Mouse (Mus musculus) stomach, embryonic 15.5 days (tissue): ENCODE measurements around the gene Sept9. TPM values are rescaled to one million over a fixed set of nuclear protein-coding genes. Genes with fewer than 3 reads are reported as not detected.
"Not testable (repeated sequence)": the region's sequence is repeated elsewhere in the genome, so short reads cannot be mapped to it uniquely, and the experiment has no call there.

Experiments
- ATAC-seq: fragments of 200-750 bp; cut with Nextera tagmentation; 2 replicates; pipeline ENCODE4 v1.8.0; 2017; ENCODE audit warnings: low read depth, moderate number of reproducible peaks, moderate TSS enrichment; ENCODE audit not compliant: insufficient read depth, low FRiP score
- H3K27ac ChIP-seq: fragments of 300-500 bp; sonication (generic); 2 replicates; pipeline ENCODE4 v1.5.1; 2015; ENCODE audit warnings: mild to moderate bottlenecking, inconsistent platforms
- H3K27me3 ChIP-seq: fragments of 300-500 bp; sonication (generic); replicated peaks from 2 replicates; pipeline ENCODE4 v1.6.1; 2015; ENCODE audit warnings: inconsistent platforms
- H3K36me3 ChIP-seq: fragments of 300-500 bp; sonication (generic); 2 replicates; pipeline ENCODE4 v1.6.1; 2015; ENCODE audit warnings: inconsistent platforms
- H3K4me1 ChIP-seq: fragments of 300-500 bp; sonication (generic); 2 replicates; pipeline ENCODE4 v1.6.1; 2015; ENCODE audit warnings: inconsistent platforms
- H3K4me2 ChIP-seq: fragments of 300-500 bp; sonication (generic); 2 replicates; pipeline ENCODE4 v1.6.1; 2015; ENCODE audit warnings: mild to moderate bottlenecking, inconsistent platforms
- H3K4me3 ChIP-seq: fragments of 300-500 bp; sonication (generic); replicated peaks from 2 replicates; pipeline ENCODE4 v1.5.1; 2015; ENCODE audit warnings: inconsistent platforms
- H3K9ac ChIP-seq: fragments of 300-500 bp; sonication (generic); 2 replicates; pipeline ENCODE4 v1.6.1; 2015; ENCODE audit warnings: inconsistent platforms
- H3K9me3 ChIP-seq: fragments of 300-500 bp; sonication (generic); 2 replicates; pipeline ENCODE4 v1.6.1; 2016; ENCODE audit warnings: inconsistent platforms
- WGBS: fragments of 180-500 bp; shearing (Covaris S2); methylation state at CpG from one replicate; pipeline ENCODE4 v1.1.7; 2015; 5-methylcytosine and 5-hydroxymethylcytosine counted together
- polyA plus RNA-seq: library from polyadenylated mRNA; unstranded; fragments of >200 nt; fragmentation: Nextera tagmentation; extraction: Ambion mirVana; gene quantifications from 2 replicates; pipeline ENCODE4 v1.2.1, GENCODE M21; 2015

The Sept9 gene
- polyA plus RNA-seq, 1 experiment from 2014 or later: 107 TPM

DNA sequence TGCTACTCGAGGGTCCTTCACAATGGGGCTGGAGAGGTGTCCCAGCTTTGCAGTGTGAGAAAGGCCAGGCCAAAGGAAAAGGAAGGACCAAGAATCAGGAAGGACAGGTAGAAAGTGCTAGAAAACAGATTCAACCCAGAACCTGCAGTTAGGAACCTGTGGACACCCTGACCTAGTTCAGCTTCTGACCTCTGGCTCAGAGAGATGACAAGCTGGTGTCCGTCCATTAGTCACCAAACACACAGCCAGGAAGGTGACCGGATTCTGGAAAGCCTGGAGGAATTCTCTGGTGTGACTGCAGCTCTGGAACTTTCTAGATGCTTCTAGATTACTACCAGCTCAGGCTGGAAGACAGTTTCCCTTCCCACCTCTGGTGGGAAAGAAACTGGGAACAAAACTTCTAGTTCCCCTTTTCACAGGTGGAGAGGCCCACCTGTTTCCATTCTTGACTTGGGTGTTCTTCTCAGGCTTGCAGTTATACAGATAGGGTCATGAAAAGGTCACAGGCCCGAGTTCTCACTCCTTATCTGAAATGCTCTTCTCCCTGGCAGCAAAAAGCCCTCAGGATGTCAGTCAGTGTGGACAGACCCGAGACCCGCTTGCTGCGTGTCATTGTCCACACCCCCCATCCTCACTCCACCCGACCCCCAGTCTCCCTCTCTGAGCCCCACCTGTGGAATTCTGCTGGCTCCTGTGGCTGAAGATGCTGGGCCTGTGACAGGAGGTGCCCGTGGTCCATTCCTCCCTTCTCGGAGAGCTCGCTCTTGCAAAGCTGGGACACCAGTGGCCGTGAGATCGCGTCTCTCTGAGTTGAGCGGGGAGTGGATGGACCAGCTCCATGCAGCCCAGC, 123.5 kb downstream of the Sept9 start:
- Histone ChIP-seq H3K9ac (no peak overlapping the region), H3K27me3 (no peaks in the 10 kb centered on the region), H3K4me3 (no peak overlapping the region), H3K27ac (peak overlapping the region; percentile 57; the same call in 1 of the 2 replicates), H3K4me2 (no peak overlapping the region), H3K36me3 (no peaks in the 10 kb centered on the region), H3K4me1 (peaks cover 73% of the 10 kb centered on the region), H3K9me3 (no peaks in the 10 kb centered on the region)
- ATAC-seq: no peak
- WGBS: 69% methylated on average over 15 of the region's 15 CpGs

DNA sequence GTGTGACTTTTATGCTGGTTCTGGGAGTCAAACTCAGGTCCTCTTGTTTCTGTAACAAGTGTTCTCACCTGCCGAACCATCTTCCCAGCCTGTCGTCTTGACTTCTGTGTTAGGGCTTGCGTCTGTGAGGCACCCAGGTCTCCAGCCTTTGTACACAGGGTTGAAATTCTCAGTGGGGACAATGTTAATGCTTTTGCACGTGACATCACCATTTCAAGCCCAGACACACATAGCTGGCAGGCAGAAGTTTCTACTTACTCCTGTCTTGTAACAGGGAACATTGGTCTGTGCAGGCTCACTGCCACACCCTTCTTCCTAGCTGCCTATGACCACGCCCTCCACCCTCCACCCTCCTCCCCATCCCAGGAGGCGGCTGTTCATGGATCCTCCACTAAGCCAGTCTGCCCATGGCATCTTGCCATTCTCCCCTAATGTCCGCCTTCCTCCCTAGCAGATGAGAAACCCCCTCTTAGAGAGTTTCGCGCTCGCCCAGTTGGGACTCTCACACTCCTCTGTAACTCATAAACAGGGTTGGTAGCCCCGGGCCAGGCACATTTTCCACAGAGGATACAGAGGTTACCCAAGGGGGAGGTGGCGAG, 124.6 kb downstream of the Sept9 start:
- 55% methylated on average over 12 of the region's 12 CpGs for WGBS
- no peak overlapping the region for H3K4me3 ChIP-seq
- ATAC-seq: no peak; the same call in 1 of the 2 replicates
- no peaks in the 10 kb centered on the region for H3K36me3 ChIP-seq
- H3K27me3 ChIP-seq: no peaks in the 10 kb centered on the region
- H3K9ac ChIP-seq: no peak overlapping the region
- no peaks in the 10 kb centered on the region for H3K9me3 ChIP-seq
- no peak overlapping the region for H3K4me2 ChIP-seq
- peak overlapping the region; percentile 57 for H3K27ac ChIP-seq
- peaks cover 62% of the 10 kb centered on the region for H3K4me1 ChIP-seq

DNA sequence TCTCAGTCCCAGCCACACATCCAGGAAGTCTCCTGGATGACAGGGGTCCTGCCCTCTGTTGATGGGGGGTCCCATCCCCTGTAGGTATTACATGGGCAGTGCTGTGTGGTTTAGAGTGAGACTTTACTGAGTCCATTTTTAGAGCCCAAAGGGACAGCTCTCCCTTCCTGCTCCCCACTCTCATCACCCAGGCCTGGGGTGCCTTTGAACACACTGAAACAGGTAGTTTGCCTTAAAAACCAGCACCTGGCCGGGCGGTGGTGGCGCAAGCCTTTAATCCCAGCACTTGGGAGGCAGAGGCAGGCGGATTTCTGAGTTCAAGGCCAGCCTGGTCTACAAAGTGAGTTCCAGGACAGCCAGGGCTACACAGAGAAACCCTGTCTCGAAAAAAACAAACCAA, 125.3 kb downstream of the Sept9 start:
- peak overlapping the region; percentile 48 for H3K27ac ChIP-seq
- H3K9ac ChIP-seq: not testable (repeated sequence)
- 93% methylated on average over 5 of the region's 5 CpGs for WGBS

DNA sequence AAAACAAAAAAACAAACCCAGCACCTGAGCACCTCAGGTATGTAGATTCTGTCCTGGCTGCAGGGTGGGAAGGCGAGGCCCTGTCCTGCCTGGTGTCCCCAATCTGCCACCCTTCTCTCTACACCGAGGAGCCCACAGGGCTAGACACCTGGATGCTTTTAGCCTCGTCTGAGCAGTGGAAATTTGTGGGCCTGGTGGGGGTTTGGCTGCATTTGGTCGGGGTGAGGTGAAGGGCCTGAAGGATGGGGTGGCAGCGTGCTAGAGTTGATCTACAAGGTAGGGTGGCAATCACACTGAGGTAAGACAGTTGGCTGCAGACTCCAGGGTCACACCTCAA, 125.6 kb downstream of the Sept9 start:
- Histone ChIP-seq H3K4me3 (no peak overlapping the region), H3K36me3 (no peaks in the 10 kb centered on the region), H3K27ac (0 out of 2 replicates have a peak overlapping the region, but pooled peaks have one; percentile 2), H3K4me1 (peaks cover 52% of the 10 kb centered on the region), H3K9me3 (no peaks in the 10 kb centered on the region), H3K9ac (no peak overlapping the region), H3K27me3 (no peaks in the 10 kb centered on the region), H3K4me2 (no peak overlapping the region)
- no peak for ATAC-seq
- WGBS: 64% methylated on average over 5 of the region's 5 CpGs

More for the DNA sequence above, 125.3 kb downstream of the Sept9 start:
- H3K9me3 ChIP-seq, H3K27me3 ChIP-seq, ATAC-seq, H3K36me3 ChIP-seq, H3K4me2 ChIP-seq, H3K4me3 ChIP-seq: not testable (repeated sequence)
- H3K4me1 ChIP-seq: peaks cover 55% of the 10 kb centered on the region

DNA sequence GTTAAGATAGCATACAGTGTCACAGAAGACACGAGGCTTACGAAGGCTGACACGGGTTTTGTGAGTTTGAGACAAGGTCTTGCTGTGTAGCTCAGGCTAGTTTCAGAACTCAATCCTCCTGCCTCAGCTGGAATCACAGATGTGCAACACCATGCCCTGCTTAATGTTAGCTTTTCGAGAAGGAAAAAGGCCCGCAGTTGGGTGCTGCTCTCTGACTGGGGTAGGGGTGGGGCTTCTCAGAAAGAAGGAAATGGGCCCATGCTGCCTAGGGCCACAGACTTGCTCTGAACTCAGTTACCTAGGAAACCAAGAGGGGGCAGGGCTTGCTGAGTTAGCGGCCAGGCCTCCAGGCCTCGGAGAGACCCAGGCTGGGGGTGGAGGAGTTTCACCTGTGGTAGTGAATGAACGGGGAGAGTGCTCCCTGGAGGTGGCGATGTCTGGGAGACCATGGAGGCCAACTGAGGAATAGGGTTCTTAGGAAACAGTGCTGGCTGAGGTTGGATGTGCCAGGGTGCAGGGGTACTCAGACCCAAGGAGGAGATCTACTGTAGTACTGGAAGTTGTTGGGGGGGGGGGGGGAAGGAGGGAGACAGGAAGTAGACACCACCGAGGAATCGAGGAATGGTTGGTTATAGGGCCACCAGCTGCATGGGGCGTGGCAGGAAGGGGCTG, 126.1 kb downstream of the Sept9 start:
- ATAC-seq: no peak
- Histone ChIP-seq H3K9me3 (no peaks in the 10 kb centered on the region), H3K4me3 (no peak overlapping the region), H3K4me1 (peaks cover 52% of the 10 kb centered on the region), H3K4me2 (no peak overlapping the region), H3K27ac (peak overlapping the region; percentile 32; the same call in 1 of the 2 replicates), H3K9ac (no peak overlapping the region), H3K36me3 (no peaks in the 10 kb centered on the region), H3K27me3 (no peaks in the 10 kb centered on the region)
- WGBS: 31% methylated on average over 12 of the region's 12 CpGs

DNA sequence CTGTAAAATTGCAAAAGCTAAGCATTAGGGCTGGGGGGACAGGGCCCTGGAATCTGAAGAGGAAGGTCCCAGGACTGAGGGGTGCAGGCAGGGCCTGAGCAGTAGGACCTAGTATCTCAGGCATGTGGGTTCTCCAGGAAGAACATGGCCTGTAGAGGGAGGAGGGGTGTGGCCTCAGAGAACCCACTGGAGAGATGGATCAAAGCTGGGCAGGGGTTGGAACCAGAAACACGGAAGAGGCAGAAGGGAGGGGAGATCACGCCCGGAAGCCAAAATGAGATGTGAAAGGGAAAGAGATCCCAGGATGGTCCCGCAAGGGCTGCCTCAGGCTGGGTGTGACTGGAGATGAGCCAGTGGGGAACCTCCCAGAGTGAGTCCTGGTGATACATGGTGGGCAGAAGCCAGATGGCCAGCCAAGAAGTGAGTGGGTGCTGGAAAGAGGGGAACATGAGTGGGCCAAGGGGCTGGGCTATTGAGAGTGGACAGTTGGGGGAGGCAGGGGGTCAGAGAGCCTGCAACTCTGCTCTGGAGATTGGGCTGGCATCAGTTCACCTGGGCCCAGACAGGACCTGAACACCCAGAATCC, 126.8 kb downstream of the Sept9 start:
- H3K27ac ChIP-seq: peak overlapping the region; percentile 32
- H3K4me3 ChIP-seq: no peak overlapping the region
- H3K9ac ChIP-seq: no peak overlapping the region
- H3K4me1 ChIP-seq: peaks cover 54% of the 10 kb centered on the region
- H3K36me3 ChIP-seq: no peaks in the 10 kb centered on the region
- H3K9me3 ChIP-seq: no peaks in the 10 kb centered on the region
- no peaks in the 10 kb centered on the region for H3K27me3 ChIP-seq
- H3K4me2 ChIP-seq: no peak overlapping the region
- no peak for ATAC-seq
- 49% methylated on average over 4 of the region's 4 CpGs for WGBS

DNA sequence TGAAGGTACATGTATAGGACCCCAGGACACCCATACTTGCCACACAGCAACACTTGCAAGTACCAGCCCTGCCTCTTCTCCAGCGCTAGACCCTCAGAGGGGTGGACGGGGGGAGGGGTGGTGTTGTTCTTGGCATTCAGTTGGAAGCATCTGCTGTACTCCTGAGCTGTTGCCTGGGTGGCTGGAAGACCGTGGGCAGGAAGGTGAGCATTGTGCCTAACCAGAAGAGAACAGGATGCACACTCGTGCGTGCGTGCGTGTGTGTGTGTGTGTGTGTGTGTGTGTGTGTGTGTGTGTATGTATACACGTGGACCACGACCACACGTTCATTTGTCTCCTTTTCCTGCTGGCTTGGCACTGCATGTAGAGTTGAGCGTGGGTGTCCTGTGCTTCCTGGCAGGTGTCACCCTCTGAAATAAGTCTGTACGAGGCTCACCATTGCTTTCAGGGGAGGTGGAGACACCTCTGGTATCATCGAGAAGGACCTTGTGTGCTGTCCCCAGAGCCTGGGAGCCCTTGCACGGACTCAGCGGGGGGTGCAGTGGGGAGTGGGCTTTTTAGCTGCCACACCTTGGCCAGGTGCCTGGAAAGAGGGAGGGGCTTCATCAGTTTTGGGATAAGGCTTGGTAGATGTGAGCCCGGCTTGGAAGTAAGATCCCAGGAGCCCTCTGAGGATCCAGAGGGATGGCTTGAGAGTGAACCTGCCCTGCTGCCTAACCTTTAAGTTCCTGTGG, 127.6 kb downstream of the Sept9 start:
- no peaks in the 10 kb centered on the region for H3K27me3 ChIP-seq
- no peaks in the 10 kb centered on the region for H3K36me3 ChIP-seq
- peaks cover 59% of the 10 kb centered on the region for H3K4me1 ChIP-seq
- H3K9ac ChIP-seq: no peak overlapping the region
- WGBS: 63% methylated on average over 16 of the region's 16 CpGs
- H3K27ac ChIP-seq: peak overlapping the region; percentile 51
- ATAC-seq: no peak
- no peak overlapping the region for H3K4me3 ChIP-seq
- no peaks in the 10 kb centered on the region for H3K9me3 ChIP-seq
- H3K4me2 ChIP-seq: no peak overlapping the region

DNA sequence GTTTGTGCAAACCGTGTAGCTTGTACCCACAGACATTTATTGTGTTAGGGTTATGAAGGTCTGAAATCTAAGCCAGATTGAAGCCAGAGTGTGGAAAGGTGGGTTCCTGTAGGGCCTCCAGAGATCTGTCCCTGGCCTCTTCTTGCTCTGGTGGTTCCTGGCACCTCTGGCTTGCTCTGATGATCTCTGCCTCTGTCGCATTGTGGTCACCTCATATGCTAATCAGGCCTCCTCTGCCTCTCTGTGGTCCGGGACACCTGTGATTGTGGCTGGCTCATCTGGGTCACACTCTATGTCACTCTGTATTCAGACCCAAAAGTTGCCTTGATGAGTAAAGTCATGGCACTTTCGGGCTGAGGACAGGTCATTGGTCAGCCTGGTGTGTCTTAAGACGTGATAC, 128.2 kb downstream of the Sept9 start:
- Histone ChIP-seq H3K4me1 (peaks cover 64% of the 10 kb centered on the region), H3K27ac (peak overlapping the region; percentile 51; the same call in 1 of the 2 replicates), H3K36me3 (no peaks in the 10 kb centered on the region), H3K27me3 (no peaks in the 10 kb centered on the region), H3K4me3 (no peak overlapping the region), H3K9me3 (no peaks in the 10 kb centered on the region), H3K9ac (no peak overlapping the region), H3K4me2 (no peak overlapping the region)
- no peak for ATAC-seq
- 75% methylated on average over 5 of the region's 5 CpGs for WGBS

DNA sequence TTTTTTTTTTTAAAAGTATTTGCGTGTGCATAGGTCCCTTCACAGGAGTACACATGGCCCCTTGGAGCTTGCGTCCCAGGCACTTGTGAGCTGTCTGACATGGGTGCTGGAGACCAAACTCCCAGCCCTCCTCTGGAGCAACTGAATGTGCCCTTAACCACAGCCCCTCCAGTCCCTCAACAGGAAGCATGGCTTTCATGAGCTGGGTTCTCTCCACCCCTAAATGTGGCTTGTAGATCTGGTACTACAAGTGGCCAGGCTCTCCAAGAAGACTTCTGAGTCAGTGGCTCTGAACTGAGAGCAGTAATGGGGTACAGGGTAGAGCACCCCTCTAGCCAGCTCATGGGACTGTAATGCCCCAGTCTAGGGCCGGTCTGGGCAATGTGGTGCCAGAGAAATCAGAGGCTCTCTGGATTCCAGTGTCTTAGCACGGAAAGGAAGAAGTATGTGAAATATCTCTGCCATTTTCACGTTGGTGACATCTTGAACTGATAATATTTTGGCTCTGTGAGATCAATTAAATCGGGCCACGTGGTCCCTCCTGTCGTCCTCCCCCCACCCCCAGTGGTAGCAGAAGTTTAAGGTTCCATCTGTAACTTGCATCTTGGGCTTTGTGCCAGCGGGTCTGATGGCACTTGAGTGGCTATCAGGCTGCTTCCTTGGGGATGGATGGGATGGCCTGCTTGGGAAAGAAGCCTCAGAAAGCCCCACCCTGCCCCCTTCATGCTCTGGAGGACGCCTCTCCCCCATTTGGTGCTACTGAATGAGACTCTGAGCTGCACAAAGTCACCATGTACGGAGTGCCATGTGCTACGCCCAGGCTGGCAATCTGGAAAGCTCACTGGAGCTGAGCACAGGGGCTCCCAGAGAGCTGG, 130.9 kb downstream of the Sept9 start:
- Histone ChIP-seq H3K4me1 (peaks cover 68% of the 10 kb centered on the region), H3K27ac (peak overlapping the region; percentile 87; the same call in 1 of the 2 replicates), H3K4me3 (no peak overlapping the region), H3K9me3 (no peaks in the 10 kb centered on the region), H3K36me3 (no peaks in the 10 kb centered on the region), H3K4me2 (no peak overlapping the region), H3K9ac (no peak overlapping the region), H3K27me3 (no peaks in the 10 kb centered on the region)
- WGBS: 64% methylated on average over 12 of the region's 12 CpGs
- ATAC-seq: no peak

DNA sequence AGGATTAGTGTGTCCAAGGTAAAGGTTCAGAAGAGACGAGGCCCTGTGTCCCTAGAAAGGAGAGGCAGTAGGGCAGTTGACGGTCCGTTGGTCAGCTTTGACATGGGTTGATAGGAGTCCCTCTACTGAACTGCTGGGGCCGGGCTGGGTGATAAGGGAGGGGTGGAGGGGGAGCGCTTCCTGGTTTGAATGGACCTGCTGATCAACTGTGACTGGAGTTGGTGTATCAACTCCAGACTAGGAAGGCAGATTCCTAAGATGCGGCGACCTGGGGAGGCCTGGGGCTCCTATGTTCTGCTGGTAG, 131.4 kb downstream of the Sept9 start:
- no peak for ATAC-seq
- H3K4me1 ChIP-seq: peaks cover 67% of the 10 kb centered on the region
- no peaks in the 10 kb centered on the region for H3K36me3 ChIP-seq
- peak overlapping the region; percentile 87 for H3K27ac ChIP-seq
- no peak overlapping the region for H3K9ac ChIP-seq
- no peaks in the 10 kb centered on the region for H3K9me3 ChIP-seq
- 43% methylated on average over 7 of the region's 7 CpGs for WGBS
- no peaks in the 10 kb centered on the region for H3K27me3 ChIP-seq
- no peak overlapping the region for H3K4me3 ChIP-seq
- H3K4me2 ChIP-seq: peak overlapping the region; percentile 87
